Mouse (Mus musculus) gastrocnemius, postnatal 25 days (tissue): ENCODE measurements at regions not wholly inside any gene's neighbourhood (a gene's known extent, or its start where the extent isn't known, plus 50 kb on each side); places are given as distances from the start of the nearest gene placed in this dataset.
A peak's percentile ranks its signal among the peaks of the same experiment; 100 is the strongest.
"Not testable (repeated sequence)": the region's sequence is repeated elsewhere in the genome, so short reads cannot be mapped to it uniquely, and the experiment has no call there.

Experiments
- DNase-seq: peaks from one replicate; pipeline ENCODE4 v3.0.0; 2022

- not testable (repeated sequence) for DNase-seq
Measured at GRCm38 (mm10) chr17:6489926-6490564, 60.1 kb downstream of the Dynlt1b start.

GRCm38 (mm10) chr17:6490565-6490935 is 60.6 kb downstream of the Dynlt1b start:
- not testable (repeated sequence) for DNase-seq

DNA sequence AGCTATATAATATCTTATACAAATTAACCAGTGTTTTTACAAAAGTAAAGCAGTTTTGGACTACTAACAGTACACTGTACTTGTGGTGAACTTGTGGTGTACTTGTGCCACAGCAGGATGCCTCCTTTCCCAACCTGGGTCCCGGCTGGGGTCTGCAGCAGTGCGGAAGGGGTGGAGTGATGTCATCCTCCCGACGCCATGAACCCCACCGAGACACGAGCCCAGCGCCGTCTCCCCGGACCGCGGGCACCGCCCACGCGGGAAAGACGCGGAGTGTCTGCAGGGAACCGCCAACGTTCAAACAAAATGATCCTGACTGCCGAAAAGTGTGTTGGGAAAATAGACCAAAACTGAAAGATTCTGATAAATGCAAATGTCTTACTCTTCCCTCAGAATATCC is 62.6 kb downstream of the Dynlt1b start:
- DNase-seq, result not testable (repeated sequence)

GRCm38 (mm10) chr17:6492950-6493349 is 63.0 kb downstream of the Dynlt1b start:
- DNase-seq, result peak; percentile 72

DNA sequence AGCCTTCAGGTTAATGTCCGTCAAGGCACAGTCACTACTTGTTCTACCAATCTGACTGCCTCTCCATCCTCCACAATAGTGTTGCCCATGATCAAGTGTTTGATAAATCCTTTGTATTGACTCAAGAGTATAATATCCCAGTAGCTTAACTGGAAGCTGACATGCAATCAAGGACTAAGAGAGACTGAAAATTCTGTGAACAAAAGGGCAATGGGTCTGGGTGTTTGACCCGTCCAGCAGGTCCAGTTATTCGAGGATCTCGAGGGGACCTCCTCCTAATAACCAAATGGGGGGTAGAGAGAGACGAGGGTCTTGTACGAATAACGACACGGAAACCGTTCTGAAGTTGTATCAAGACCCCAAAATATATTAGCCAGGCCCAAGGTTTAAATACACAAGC is 66.6 kb downstream of the Dynlt1b start:
- not testable (repeated sequence) for DNase-seq

GRCm38 (mm10) chr17:6502676-6503075 is 72.8 kb downstream of the Dynlt1b start:
- not testable (repeated sequence) for DNase-seq

- not testable (repeated sequence) for DNase-seq
Measured at GRCm38 (mm10) chr17:6505896-6506295, 76.0 kb downstream of the Dynlt1b start.

DNA sequence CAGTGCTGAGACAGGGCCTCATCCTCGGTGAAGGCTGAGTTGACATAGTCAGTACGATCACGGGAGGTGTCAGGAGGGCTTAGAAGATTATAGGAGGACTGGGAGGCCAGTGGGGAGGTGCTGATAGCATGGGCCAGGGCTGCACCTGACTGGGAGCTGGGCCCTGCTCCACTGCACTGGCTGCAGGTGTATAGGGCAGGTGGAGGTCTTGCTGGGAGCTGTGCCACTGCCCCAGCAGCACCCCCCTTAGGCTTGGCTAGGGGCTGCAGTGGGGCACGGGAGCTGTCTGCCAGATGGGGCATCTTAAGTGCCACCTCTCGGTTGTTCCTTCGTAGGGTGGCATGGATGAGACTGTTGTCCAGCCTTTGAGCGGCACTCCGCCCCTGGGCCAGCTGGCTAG is 85.2 kb downstream of the Dynlt1b start:
- DNase-seq, result not testable (repeated sequence)

DNA sequence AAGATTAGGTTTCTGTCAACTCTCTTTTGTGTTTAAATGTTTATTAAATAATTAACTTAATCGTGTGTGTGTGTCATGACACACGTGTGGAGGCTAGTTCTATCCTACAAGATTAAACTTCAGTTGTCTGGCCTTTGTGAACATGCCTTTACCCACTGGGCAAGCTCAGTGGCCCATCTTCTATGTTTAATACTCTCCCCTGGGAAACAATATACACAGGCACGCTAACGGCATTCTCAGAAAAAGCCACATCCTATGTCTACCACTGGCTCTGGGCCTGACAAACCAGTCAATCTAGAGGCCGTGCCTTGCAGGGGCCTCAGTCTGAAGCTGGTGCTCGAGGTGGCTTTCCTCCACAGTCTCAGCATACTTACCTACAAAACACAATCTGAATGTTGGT is 82.4 kb upstream of the Dynlt1c start:
- DNase-seq, result not testable (repeated sequence)

DNA sequence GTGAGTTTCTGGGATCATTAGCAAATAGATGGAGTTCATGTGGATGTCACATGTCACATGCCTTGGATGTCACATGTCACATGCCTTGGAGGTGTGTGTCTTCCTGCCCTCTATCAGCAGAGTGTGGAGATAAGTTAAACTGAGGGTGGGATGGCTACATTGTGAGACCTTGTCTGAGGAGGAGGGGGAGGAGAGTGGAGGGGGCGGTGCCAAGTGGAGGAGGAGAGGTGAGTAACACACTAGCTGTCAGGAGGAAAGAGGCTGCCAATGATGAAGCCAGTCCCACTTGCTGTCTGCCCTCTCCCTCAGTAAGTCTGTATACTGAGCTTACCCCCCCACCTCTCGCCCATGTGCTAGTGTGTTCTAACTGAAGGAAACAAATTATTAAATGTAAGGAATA is 81.5 kb upstream of the Dynlt1c start:
- DNase-seq, result not testable (repeated sequence)

DNA sequence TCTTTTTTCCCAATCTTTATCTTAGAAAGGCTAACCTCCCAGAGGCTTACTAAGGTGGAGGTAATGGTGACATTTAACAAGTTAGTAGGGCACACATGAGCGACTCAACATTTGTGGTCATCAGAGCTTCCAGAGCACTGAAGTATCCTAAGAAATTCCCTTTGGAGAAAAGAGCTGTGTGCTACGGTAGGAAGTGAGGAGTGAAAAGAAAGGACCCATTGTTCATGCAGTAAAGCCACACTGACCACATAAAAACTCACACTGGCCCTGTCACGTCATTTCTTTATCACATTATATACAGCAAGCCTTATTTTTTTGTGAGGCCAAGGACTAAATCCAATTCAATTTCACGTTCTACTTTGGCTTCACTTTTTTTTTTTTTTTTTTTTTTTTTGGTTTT is 80.7 kb upstream of the Dynlt1c start:
- DNase-seq, result not testable (repeated sequence)

GRCm38 (mm10) chr17:6522185-6522584 is 79.3 kb upstream of the Dynlt1c start:
- not testable (repeated sequence) for DNase-seq

DNA sequence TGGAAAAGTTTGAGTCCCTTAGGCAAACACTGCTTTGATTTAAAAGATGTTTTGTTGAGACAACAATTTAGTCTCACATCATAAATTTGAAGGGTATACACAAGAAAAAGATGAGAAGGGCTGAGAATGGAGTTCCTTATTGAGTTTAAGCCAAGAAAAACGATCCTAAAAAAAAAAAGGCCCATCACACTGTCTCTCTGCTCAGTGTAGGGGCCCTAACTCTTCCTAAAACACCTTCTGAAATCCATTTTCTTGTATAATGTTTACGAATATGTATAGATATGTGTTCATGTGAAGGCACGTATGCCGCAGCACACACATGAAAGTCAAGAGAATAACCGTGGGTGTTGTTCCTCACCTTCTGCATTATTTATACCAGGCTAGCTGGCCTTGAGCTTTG is 62.7 kb upstream of the Dynlt1c start:
- not testable (repeated sequence) for DNase-seq

DNA sequence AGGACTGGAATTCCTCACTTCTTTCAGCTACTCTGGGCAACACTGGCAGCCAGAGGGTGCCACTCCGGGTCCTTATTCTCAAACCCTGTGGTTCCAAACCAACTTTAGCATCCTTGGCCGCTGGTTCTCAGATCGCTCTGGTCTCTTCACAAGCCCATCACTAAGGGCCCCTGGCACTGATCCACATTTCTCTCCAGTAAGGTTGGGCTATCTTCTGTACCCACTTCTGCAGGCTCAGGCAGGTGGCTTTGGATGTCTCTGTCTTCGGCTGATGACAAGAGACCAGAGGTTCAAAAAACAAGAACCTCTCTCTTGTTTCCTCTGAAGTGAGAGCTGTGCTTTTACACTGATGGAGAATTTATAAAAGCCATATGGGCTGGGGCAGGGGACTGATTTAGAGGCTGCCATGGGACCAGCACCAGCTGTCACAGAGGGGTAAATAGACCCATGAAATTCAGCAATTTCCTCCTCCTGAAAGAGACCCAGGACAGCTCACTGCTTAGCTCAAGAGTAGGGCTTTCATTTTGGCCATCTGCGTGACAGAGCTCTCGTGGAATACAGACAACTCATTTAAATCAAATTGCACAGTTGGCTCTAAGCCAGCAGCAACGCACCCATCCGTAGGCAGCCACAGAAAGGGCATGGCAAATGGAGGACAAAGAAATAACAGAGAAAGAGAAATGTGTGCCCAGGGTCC is 54.3 kb upstream of the Dynlt1c start:
- not testable (repeated sequence) for DNase-seq

DNA sequence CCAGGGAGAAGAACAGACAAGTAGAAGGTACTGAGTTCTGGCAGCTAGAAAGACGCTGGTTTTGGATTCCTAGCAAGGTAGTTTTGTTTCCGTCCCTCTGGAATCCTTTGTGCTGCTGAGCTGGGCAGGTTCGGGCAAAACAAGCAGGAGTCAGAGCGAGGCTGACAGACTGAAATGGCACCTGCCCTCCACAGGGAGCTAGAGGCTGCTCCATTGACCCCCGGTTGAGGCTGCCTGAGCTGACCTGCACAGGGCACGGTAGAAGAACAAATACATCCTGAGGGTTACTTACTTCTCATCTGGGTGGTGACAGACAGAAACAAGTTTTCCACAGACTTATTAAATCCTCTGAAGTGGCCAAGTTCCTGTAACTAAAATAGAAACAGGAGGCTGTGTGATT is 53.5 kb upstream of the Dynlt1c start:
- DNase-seq, result not testable (repeated sequence)
